Mouse (Mus musculus) lung, postnatal 10 days (tissue): Measurements from ENCODE around the gene Adam1a.
"Not testable (repeated sequence)": the region's sequence is repeated elsewhere in the genome, so short reads cannot be mapped to it uniquely, and the experiment has no call there.

ENCODE experiments used
- DNase-seq: peaks from one replicate; pipeline ENCODE4 v3.0.0; 2021

Adam1a gene

DNA sequence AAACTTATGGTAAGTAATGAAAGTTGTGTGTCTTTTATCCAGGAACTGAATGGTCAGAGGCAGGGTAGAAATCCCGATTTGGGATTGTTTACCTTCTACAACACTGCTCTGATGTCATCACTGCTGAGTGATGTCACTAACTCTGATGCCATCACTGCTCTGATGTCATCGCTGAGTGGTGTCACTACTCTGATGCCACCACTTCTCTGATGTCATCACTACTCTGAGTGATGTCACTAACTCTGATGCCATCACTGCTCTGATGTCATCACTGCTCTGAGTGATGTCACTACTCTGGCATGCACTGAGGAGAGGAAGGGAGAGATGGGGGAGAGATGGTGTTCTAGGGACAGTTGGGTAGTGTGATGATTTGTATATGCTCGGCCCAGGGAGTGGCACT is 17.2 kb upstream of the Adam1a start:
- DNase-seq, result no peak

DNA sequence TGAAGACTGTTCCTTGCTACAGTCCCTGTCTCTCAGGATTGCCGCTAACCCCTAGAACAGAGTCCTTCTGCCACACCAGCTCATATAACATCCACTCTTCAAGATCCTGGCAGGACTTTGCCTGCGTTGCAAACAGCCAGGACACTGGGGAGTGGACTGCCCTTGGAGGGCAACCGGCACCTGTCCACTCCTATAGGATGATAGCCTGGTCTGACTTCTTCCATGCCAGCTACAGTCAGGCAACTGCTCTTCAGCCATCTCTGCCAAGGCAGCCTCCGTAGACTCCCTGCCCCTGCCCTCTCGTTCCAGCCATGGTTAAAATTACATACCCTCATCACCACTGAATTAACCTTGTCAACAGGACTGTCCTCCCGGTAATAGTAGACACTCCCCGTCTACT is 3.9 kb upstream of the Adam1a start:
- no peak for DNase-seq

DNA sequence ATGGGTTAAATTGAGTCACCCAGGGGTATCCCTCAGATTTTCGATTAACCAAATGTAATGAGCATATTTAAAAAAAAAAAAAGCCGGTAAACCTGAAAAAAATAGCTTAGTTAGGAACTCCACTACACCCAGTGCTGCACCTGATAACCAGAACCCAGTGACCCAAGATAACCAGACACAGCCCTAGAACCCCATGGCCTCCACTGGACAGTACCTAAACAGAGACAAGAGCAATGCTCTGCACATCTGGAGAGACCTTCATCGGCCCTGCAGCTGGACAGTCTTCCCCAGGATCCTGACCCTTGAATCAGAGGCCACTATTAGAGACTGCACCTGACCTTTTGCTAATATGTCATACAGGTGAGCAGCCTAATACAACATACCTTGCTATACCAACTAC is 1.8 kb upstream of the Adam1a start:
- DNase-seq, result no peak

DNA sequence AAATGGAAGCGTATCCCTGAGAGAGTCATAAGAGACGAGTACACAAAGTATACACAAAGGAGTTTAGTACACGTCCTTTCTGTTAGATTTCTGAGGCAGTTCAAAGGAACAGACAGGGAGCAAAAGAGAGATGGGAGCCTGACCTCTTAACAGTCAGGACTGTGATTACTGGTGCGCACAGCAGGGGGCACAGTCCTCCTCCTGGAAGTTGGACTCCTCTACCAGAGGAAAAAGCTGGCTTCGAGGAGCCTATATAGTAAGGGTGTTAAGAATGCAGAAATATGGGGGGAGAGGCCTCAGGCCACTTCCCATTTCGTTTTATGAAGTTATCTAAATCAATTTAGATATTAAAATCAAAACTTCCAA is 1.2 kb upstream of the Adam1a start:
- peak; percentile 79 for DNase-seq

DNA sequence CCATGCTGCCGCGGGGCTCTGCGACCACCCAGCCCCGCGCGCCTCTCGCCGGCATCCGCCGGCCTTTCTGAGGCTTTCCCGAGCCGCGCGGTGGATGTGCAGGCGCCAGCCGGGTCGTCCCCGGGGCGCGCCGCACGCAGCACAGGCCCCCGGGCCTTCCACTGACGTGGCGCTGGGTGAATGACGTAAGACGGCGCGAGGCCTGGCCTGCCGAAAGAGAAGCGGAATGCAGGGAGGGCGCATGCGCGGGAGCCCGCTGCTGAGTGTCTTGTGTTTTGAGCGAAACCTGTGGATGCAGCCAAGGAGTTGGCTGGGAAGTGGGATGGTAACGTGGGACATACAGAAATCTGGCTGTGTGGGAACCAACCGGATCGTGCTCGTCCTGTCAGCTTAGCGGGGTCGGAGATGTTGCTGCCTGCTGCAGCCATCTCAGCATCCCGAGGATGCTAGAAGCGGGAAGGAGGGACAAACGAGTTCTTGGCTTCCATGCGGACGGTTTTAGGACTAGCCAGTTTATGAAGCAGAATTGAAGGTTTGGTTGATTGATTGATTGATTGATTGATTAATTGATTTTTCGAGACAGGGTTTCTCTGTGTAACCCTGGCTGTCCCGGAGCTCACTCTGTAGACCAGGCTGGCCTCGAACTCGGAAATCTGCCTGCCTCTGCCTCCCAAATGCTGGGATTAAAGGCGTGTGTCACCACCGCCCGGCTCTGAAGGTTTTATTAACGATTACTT is 679 bp upstream of the Adam1a start, which contains the start of gene Mapkapk5:
TSS of gene Mapkapk5 (minus strand) at position 113 of the 737 bp plus-strand sequence.
- DNase-seq, result peak; percentile 97

DNA sequence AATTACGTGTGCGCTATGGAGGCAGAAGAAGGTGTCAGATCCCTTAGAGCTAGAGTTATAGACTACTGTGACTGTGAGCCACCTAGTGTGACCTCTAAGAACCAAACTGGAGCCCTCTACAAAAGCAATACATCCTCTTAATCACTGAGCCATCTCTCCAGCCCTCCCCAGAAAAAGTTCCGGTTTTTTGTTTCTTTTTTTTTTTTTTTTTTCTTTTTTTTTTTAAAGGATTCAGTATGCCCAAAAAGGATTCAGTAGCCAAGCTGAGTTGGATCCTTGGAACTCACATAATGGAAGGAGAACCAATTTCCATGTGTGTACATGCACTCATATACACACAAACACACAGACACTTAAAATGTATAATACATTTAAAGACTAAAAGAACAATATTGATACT is 1.9 kb downstream of the Adam1a start:
- no peak for DNase-seq

DNA sequence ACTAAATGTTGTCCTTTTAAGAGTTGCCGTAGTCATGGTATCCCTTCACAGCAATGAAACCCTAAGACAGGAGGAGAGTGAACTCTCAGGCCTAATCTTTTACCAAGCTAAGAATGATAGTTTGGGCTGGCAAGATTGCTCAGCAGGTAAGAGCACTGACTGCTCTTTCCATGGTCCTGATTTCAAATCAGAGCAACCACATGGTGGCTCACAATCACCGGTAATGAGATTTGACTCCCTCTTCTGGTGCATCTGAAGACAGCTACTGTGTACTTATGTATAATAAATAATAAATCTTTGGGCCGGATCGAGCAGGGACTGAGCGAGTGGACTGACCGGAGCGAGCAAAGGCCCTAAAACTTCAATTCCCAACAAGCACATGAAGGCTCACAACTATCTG is 4.0 kb downstream of the Adam1a start:
- no peak for DNase-seq

DNA sequence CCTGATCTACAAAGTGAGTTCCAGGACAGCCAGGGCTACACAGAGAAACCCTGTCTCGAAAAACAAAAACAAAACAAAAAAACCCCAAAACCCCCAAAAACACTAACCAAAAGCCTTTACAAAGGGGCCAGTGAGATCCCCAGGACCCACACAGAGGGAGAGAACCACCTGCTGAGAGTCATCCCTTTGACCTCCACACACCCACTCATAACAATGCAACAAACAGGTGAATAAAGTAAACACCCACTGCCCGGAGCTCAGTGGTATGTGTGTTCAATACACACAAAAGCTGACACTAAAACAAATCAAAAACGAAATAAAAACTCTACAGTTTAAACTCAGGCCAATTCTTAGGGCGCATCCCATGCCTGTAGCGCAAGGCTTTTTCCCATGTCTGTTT is 5.2 kb downstream of the Adam1a start:
- no peak for DNase-seq

DNA sequence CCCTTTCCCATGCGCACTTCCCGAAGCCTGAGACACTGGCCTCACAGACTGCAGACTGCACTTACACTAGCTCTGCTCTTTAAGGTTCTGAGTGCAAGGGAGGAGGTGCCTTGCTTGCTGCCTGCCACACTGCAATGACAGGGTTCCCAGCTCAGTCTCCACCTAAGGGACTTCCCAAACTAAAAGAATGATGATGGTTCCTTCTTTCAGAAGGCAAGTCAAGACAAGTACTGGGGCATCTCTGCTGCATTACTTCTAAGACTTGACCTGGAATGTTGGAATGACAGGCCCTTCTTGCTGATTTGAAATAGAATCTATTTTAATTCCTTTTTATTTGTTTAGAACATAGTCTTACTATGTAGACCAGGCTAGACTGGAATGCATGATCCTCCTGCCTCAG is 7.7 kb downstream of the Adam1a start:
- DNase-seq, result no peak

DNA sequence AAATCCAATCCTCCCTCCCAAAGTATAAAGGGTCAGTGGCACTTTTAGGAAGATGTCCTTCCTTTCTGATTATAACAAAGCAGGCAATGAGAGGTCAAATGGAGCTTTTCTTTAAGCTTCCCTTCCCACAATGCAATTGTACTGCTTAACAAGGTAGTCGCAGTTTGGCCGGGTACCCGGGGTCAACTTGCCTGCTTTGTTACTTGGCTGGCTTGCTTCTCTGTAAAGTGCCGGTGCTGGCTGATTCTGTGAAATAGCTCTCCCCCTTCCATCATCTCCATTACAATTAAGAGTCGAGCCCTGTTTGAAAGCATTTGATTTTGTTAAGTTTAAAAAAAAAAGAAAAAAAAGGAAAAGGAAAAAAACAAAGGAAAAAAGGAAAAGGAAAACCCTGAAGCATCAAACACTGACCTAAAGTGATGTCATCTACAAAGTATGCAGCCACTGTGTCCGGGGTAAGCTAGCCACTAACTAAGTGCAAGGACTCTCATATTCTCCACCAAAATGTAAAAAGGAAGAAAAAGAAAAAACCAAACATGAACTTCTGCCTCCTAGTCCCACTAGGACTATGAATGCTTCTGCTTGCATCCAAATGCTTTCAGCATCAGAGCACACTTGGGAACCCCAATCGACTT is 8.2 kb downstream of the Adam1a start:
- no peak for DNase-seq

DNA sequence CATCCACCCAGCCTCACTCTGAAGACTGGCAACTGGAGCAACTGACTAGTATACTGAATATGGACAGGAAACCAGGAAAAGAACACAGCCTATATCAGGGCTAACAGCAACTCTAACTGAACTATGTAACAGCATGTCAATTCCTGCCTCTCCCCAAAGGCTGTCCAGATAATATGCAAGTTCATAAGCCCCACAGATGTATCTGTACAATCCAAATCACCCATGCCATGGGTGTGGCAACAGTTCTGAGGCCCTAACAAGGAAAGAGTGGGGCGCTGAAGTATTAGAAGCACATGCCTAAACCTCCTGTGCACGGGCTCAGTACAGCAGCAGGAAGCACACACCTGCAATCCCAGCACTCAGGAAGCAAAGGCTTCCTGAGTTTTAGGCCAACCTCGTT is 10.2 kb downstream of the Adam1a start:
- no peak for DNase-seq

DNA sequence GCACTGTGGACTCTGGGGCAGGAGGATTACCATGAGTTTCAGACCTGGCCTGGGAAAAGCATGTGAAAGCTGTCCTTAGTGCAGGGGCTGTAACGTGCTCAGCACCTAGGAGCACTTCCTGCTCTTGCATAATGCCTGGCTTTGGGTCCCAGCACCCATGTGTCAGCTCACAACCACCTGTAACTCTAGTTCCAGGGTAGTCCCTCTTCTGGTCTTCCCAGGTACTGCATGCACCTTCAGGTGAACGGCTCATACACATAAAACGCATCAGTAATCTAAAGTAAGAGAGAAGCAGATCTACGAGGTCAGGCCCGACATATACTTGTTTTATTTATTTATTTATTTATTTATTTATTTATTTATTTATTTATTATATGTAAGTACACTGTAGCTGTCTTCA is 10.8 kb downstream of the Adam1a start:
- peak; percentile 29 for DNase-seq

DNA sequence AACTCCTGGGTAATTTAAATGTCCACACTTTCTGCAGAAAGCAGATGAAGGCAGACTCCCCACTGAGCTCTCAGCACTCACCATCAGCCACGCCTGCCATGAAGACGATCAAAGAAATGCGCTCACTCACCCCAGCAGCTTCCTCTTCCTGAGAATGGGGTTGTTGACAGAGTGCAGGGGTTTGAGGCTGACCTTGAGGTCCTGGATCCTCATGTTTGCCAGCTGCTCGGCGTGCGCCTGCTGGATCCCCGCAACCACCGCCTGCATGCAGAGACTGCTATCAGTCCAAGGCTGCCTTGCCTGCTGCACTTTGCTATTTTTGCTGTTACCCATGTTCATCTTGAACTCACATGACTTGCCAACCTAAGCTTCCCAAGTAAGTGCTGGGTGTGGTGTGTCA is 18.3 kb downstream of the Adam1a start:
- peak; percentile 32 for DNase-seq

DNA sequence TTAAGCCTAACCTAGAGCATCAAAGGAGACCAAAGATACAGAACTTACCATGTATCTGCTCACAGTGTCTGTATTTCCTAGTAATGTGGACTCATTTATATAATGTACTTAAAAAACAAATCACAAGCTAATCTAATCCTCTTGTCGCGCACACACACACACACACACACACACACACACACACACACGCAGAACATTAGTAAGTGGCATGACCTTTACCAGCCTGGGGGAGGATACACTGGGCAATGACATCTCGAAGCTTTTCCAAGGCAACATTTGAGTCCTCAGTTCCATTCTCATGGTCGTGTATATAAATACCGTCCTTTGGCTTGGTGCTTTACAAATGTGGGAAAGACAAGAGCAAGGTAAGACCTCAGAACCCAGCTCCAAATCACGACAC is 18.8 kb downstream of the Adam1a start:
- no peak for DNase-seq

DNA sequence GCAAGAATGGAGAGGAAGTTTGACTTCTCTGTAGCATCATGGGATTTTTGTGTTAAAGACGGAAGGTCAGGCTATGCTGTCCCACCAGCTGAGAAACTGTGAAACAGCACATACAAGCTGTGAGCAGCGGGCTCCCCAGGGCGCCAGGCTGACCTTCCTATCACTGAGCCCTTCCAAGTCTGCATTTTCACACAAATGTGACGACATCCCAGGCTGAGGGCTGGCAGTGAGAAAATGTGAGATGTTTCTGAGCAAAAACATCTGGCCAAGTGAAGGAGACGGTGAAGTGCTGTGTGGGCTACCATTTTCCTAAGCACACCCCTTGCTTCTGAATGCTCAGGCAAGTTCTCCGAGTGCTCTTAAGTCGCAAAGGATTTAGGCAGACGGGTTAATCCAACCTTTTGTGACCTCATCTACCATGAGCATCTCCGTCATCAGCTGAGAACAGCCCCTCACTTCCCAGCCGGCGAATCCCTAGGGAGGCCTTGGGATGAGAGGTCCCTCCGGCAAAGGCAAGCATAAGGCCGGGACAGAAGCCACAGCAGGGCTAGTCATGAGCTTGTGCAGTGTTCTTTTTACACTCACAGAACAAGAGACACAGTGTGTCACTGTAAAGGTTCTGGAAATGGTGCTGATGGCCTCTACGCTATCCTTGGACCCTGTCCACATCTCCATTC is 19.4 kb downstream of the Adam1a start:
- peak; percentile 69 for DNase-seq

DNA sequence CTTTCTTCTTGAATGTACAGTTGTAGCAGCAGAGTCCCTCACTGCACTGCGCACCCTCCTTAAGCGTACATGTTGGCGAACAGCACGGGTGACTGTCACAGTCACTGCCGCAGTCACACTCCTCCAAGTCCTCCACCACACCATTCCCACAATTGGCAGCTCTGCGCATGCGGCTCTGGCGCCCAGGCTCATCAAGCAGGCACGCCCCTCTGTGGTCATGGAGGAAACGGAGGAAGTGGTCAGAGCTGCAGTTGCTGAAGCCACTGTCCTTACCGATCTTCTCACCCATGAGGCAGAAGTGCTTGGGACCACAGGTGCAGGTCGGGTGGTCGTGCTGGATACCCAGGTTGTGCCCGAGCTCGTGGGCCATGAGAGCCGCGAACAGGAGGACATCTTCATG is 25.5 kb downstream of the Adam1a start:
- DNase-seq, result not testable (repeated sequence)

DNA sequence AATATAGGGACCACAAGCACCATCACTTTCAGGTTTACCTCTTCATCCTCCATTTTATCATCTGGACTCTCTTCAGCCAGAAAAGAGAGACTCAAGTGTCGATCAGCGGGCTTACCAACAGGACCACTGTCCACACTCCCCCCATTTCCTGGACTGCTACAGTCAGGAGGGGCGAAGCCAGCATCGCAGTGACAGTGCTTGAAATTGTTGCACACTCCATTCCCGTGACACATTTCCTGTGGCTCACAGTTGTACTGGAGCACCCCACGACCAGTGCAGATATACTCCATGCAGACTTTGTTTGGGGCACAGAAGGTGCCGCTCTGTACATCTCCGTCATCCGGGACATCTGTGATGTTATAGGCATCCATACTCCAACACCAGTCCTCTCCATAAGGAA is 26.3 kb downstream of the Adam1a start:
- no peak for DNase-seq

DNA sequence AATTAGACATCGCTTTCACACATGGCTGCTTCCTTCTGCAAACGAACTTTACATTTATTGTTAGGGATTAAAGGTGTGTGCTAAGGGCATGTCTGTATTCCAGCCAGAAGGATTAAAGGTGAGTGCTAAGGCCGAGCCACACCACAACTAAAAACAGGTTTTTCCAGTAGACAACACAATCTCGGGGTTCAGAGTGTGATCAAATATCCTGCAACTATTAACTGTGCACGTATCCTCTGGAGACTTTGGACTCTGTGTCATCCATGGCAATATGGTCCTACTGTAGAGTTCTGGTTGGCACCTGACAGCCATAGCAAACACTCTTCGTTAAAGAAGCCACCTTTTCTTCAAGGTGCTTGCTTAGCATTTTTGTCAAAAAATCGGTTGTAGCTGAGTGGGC is 35.3 kb downstream of the Adam1a start:
- DNase-seq, result no peak

DNA sequence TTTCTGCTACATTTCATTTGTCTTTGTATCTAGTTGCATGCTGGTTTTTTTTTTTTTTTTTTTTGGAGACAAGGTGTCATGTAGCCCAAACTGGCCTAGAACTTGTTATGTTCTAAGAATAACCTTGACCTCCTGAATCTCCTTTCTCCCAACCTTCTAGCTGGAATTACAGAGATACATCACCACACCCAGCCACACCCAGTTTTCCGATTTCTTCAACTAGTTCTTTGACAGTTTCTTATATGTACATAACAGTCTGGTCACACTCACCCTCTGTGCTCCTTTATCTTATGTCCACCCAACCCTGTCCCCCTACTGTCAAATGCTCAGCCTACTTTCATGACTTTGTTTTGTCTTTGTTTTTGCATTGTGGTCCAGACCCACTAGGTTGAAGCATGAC is 38.4 kb downstream of the Adam1a start:
- no peak for DNase-seq

DNA sequence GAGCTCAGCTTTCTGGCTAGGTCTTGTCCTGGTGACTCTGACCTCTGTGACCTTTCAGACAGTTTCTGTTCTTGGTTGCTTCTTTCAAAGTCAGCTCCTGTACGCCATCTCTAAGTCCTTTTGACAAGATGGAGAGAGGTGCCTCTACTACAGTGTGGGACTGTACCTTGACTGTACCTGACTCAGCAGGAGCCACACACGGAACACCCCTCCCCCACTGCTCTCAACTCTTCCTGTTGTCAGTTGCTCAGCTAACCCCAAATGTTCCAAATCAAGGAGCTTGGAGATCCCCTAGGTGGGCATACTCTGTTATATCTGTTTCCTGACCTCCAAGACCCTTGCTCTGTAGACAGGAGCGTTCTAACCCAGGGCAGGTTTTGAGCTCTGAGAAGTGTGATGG is 42.1 kb downstream of the Adam1a start, which contains the start of gene Adam1b:
TSS of gene Adam1b (minus strand) at position 205 of the 400 bp plus-strand sequence.
- DNase-seq, result no peak

DNA sequence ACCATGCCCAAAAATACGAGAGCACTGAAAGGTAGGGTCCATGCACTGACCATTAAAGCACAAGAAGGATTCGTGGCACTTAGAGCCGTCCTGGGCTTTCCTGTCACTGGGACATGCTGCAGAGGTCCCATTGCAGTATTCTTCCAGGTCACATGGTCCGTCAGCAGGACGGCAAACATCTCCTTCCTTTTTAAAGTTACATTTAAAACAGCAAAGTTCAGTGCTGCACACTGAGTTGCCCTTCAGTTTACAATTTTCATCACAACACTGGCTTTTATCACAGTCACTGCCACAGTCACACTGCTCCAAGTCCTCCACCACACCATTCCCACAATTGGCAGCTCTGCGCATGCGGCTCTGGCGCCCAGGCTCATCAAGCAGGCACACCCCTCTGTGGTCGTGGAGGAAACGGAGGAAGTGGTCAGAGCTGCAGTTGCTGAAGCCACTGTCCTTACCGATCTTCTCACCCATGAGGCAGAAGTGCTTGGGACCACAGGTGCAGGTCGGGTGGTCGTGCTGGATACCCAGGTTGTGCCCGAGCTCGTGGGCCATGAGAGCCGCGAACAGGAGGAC is 43.8 kb downstream of the Adam1a start:
- DNase-seq, result not testable (repeated sequence)

DNA sequence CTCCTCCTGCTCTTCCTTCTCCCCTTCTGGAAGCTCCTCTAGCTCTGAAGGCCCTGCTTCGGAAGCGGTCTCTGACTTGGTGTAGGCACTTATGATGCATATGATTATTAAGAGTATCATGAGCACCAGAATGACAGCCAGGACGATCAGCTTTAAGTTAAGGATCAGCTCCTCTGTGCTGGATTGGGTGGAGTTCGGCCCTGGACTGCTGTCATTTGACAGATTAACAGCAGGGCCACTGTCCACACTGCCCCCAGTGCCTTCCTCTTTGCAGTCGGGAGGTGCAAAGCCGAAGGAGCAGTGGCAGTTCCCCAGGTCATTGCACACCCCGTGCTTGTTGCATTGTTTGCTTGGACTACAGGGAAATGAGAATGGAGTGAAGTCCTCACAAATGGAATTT is 44.6 kb downstream of the Adam1a start:
- DNase-seq, result no peak

DNA sequence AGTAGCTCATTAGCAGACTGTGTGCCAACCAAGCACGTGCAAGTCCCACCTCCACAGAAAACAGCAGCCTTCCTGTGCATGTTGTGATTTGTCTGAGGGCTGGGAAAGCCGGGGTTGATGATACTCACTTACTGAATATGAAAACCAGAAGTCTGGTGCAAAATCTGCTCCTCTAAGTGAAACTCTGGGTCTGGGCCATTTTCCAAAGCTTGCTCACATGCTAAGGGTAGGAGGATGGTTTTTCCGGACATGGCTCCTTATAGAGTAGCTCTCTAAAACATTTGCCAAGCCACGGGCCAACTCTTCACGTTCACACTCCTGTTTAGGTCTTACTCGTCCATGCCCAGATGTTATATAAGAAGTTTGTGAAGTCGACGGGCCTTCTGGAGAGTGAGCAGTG is 52.0 kb downstream of the Adam1a start:
- DNase-seq, result no peak

DNA sequence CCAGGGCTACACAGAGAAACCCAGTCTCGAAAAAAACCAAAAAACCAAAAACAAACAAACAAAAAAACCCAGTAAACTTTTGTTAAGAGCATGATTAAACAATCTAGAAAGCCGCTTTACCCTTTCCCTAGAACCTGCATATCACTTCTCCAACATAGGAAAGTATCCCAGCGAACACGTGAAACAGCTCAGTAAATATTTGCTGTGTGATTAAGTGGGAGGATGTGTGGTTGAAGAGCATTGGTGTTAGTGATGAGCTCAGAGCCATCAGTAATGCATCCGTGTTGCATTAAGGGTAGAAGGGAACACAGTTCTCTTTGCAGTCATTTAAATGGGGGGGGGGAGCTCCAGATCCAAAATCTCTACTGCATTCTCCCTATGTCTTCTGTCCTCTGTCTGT is 60.5 kb downstream of the Adam1a start:
- DNase-seq, result no peak
